Mouse (Mus musculus) C3H10T1/2 (cell line): ENCODE measurements around the gene Twf1. TPM values are rescaled to one million over a fixed set of nuclear protein-coding genes. Genes with fewer than 3 reads are reported as not detected.

Source experiments
- polyA plus RNA-seq, 2 experiments: library from polyadenylated mRNA; unstranded; fragments of >200 nt; fragmentation: generic; extraction: Trizol; gene quantifications; one replicate each; pipeline ENCODE4 v1.2.1; 2012; ENCODE audit warnings: missing spikeins in 2 of 2

Twf1 gene
- polyA plus RNA-seq: 10 to 100 TPM in 1 of 2 experiments, 1 to 10 TPM in 1; 5.9 to 33.0 TPM

GRCm38 (mm10) chr15:94589219-94590075 is at the start of gene Twf1:
Gene Twf1 (minus strand): TSS chr15:94589889.

GRCm38 (mm10) chr15:94628830-94629601 is 39.3 kb upstream of the Twf1 start, which contains the start of gene Tmem117:
Gene Tmem117 (plus strand): TSS chr15:94629232.

DNA sequence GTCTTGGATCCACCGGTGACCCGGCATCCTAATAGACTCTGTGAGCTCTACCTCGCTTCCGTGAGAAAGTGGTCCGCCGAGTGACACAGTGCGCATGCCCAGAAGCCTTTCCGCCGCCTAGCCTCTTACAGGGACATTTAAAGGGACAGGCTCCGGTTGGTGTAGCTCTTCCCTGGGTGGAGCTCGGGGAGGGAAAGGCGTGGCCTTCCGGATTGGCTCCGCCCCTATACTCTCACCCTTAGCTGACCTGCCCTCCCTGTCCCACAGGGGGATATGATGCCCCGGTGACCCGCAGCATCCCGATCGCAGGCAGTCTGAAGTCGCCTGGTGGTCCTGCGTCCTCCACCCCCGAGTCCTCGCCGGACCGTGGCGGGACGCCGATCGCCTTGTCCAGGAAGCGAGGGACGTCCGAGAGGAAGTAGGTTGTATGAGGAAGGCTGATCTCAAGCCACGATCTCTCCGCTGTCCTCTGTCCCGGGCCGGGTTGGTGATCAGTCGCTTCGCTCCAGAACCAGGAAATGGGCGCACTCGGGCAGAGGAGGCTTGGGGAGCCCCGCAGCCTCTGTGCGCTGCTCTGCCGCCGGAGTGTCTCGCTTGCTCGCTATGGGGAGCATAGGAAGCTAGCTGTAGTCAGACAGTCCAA is 46.2 kb downstream of the Twf1 start, which contains the start of the genes Pus7l and Irak4:
Gene Pus7l, minus strand, starts transcription at position 139 of the 643 bp plus-strand sequence.
Gene Irak4, plus strand, starts transcription at position 235 of the 643 bp plus-strand sequence.

Other genes with a start within 250 kb of the Twf1 start
- gene Adamts20, start 124.5 kb downstream of the Twf1 start, polyA plus RNA-seq: not detected
- gene Pus7l, start 46.3 kb downstream of the Twf1 start, polyA plus RNA-seq: 1 to 10 TPM in 1 of 2 experiments, under 1 TPM in 1; 0.50 to 2.3 TPM
- 10 to 100 TPM in 1 of 2 experiments, 1 to 10 TPM in 1; 1.5 to 11.2 TPM for gene Irak4, start 46.2 kb downstream of the Twf1 start, polyA plus RNA-seq
- gene Tmem117, start 39.3 kb upstream of the Twf1 start, polyA plus RNA-seq: 1 to 10 TPM in 1 of 2 experiments, under 1 TPM in 1; 0.15 to 1.8 TPM